Mouse (Mus musculus): ENCODE measurements around the gene Selenos. TPM values are rescaled to one million over a fixed set of nuclear protein-coding genes. Genes with fewer than 3 reads are reported as not detected.
A peak's percentile ranks its signal among the peaks of the same experiment; 100 is the strongest.

The Selenos gene
- total RNA-seq, 1 experiment: 82.1 TPM

- Histone ChIP-seq H3K36me3 (ENCODE audit: control insufficient read depth, insufficient read depth, low read length, poor library complexity, severe bottlenecking) (peaks cover 1% of the 10 kb centered on the region; the same call in 1 of the 2 replicates), H3K9ac (ENCODE audit: insufficient read depth, low read depth, low read length, poor library complexity, severe bottlenecking) (peak overlapping the region; percentile 83), H3K27ac (ENCODE audit: insufficient read depth, low read depth, low read length, poor library complexity, severe bottlenecking) (no peak overlapping the region), H3K4me3 (ENCODE audit: insufficient read depth in 1 of 2, low read depth in 1 of 2, low read length in 2 of 2, poor library complexity in 1 of 2, severe bottlenecking in 1 of 2) (peak overlapping the region; percentile 79 to 90), H3K4me1 (ENCODE audit: control insufficient read depth in 2 of 2, insufficient read depth in 2 of 2, low read length in 2 of 2, poor library complexity in 1 of 2) (no peaks in the 10 kb centered on the region), H3K9me3 (ENCODE audit: control insufficient read depth, insufficient read depth, low read depth, low read length) (no peaks in the 10 kb centered on the region)
- DNase-seq (ENCODE audit: low read depth, low spot score): no peak
- TF ChIP-seq ZC3H11A (IDR thresholded peaks at IDR 0.05; ENCODE audit: borderline replicate concordance, low read depth, low read length) (no peak), ZNF384 (IDR thresholded peaks at IDR 0.05; ENCODE audit: low read depth, low read length) (no peak), MAFK (IDR thresholded peaks at IDR 0.05; ENCODE audit: insufficient read depth, low read depth, low read length) (no peak), HCFC1 (IDR thresholded peaks at IDR 0.05; ENCODE audit: borderline replicate concordance, insufficient read depth, low read length) (no peak), CHD2 (IDR thresholded peaks at IDR 0.05; ENCODE audit: low read depth, low read length) (no peak)
- in situ Hi-C loops (cut with MboI; ENCODE audit: low sequenced_read_pairs in 2 of 2, unreplicated experiment in 2 of 2): loop anchor here (25.0 kb wide), 2 partner anchors 202 to 552 kb away; no protein-coding TSS in a partner anchor
These were observed 30.6 kb downstream of the Selenos start for GRCm38 (mm10) chr7:66109855-66110635.

- H3K9ac ChIP-seq (ENCODE audit: insufficient read depth, low read depth, low read length, poor library complexity, severe bottlenecking): peak overlapping the region; percentile 83; the same call in 1 of the 2 replicates
- TF ChIP-seq MAFK (IDR thresholded peaks at IDR 0.05; ENCODE audit: insufficient read depth, low read depth, low read length): no peak
- TF ChIP-seq ZC3H11A (IDR thresholded peaks at IDR 0.05; ENCODE audit: borderline replicate concordance, low read depth, low read length): no peak
- no peak for TF ChIP-seq HCFC1 (IDR thresholded peaks at IDR 0.05; ENCODE audit: borderline replicate concordance, insufficient read depth, low read length)
- TF ChIP-seq ZNF384 (IDR thresholded peaks at IDR 0.05; ENCODE audit: low read depth, low read length): no peak
- TF ChIP-seq CHD2 (IDR thresholded peaks at IDR 0.05; ENCODE audit: low read depth, low read length): no peak
- DNase-seq (ENCODE audit: low read depth, low spot score): no peak
- H3K4me3 ChIP-seq (ENCODE audit: insufficient read depth in 1 of 2, low read depth in 1 of 2, low read length in 2 of 2, poor library complexity in 1 of 2, severe bottlenecking in 1 of 2): peak overlapping the region; percentile 79 to 90
- in situ Hi-C loops (cut with MboI; ENCODE audit: low sequenced_read_pairs in 2 of 2, unreplicated experiment in 2 of 2): loop anchor here (25.0 kb wide), 2 partner anchors 202 to 552 kb away; no protein-coding TSS in a partner anchor
- H3K9me3 ChIP-seq (ENCODE audit: control insufficient read depth, insufficient read depth, low read depth, low read length): no peaks in the 10 kb centered on the region
- no peak overlapping the region for H3K27ac ChIP-seq (ENCODE audit: insufficient read depth, low read depth, low read length, poor library complexity, severe bottlenecking)
- H3K36me3 ChIP-seq (ENCODE audit: control insufficient read depth, insufficient read depth, low read length, poor library complexity, severe bottlenecking): peaks cover 1% of the 10 kb centered on the region; the same call in 1 of the 2 replicates
- H3K4me1 ChIP-seq (ENCODE audit: control insufficient read depth in 2 of 2, insufficient read depth in 2 of 2, low read length in 2 of 2, poor library complexity in 1 of 2): no peaks in the 10 kb centered on the region
These were observed 31.2 kb downstream of the Selenos start for GRCm38 (mm10) chr7:66110636-66111112.

- in situ Hi-C loops (cut with MboI; ENCODE audit: low sequenced_read_pairs in 2 of 2, unreplicated experiment in 2 of 2): loop anchor here (25.0 kb wide), 2 partner anchors 201 to 551 kb away; no protein-coding TSS in a partner anchor
- no peak for TF ChIP-seq MAFK (IDR thresholded peaks at IDR 0.05; ENCODE audit: insufficient read depth, low read depth, low read length)
- no peak for TF ChIP-seq ZNF384 (IDR thresholded peaks at IDR 0.05; ENCODE audit: low read depth, low read length)
- TF ChIP-seq ZC3H11A (IDR thresholded peaks at IDR 0.05; ENCODE audit: borderline replicate concordance, low read depth, low read length): no peak
- no peak for TF ChIP-seq HCFC1 (IDR thresholded peaks at IDR 0.05; ENCODE audit: borderline replicate concordance, insufficient read depth, low read length)
- TF ChIP-seq CHD2 (IDR thresholded peaks at IDR 0.05; ENCODE audit: low read depth, low read length): no peak
- Histone ChIP-seq H3K4me1 (ENCODE audit: control insufficient read depth in 2 of 2, insufficient read depth in 2 of 2, low read length in 2 of 2, poor library complexity in 1 of 2) (no peaks in the 10 kb centered on the region), H3K27ac (ENCODE audit: insufficient read depth, low read depth, low read length, poor library complexity, severe bottlenecking) (no peak overlapping the region), H3K9me3 (ENCODE audit: control insufficient read depth, insufficient read depth, low read depth, low read length) (no peaks in the 10 kb centered on the region), H3K4me3 (ENCODE audit: insufficient read depth in 1 of 2, low read depth in 1 of 2, low read length in 2 of 2, poor library complexity in 1 of 2, severe bottlenecking in 1 of 2) (no peak overlapping the region), H3K36me3 (ENCODE audit: control insufficient read depth, insufficient read depth, low read length, poor library complexity, severe bottlenecking) (peaks cover 1% of the 10 kb centered on the region; the same call in 1 of the 2 replicates), H3K9ac (ENCODE audit: insufficient read depth, low read depth, low read length, poor library complexity, severe bottlenecking) (no peak overlapping the region)
- no peak for DNase-seq (ENCODE audit: low read depth, low spot score)
These were observed 31.8 kb downstream of the Selenos start for GRCm38 (mm10) chr7:66111211-66111610.

GRCm38 (mm10) chr7:66113561-66113960 lies 34.1 kb downstream of the Selenos start:
- in situ Hi-C loops (cut with MboI; ENCODE audit: low sequenced_read_pairs in 2 of 2, unreplicated experiment in 2 of 2): loop anchor here (25.0 kb wide), 2 partner anchors 199 to 549 kb away; no protein-coding TSS in a partner anchor
- no peak overlapping the region for H3K9ac ChIP-seq (ENCODE audit: insufficient read depth, low read depth, low read length, poor library complexity, severe bottlenecking)
- no peak for DNase-seq (ENCODE audit: low read depth, low spot score)
- no peaks in the 10 kb centered on the region for H3K9me3 ChIP-seq (ENCODE audit: control insufficient read depth, insufficient read depth, low read depth, low read length)
- H3K36me3 ChIP-seq (ENCODE audit: control insufficient read depth, insufficient read depth, low read length, poor library complexity, severe bottlenecking): peaks cover 1% of the 10 kb centered on the region; the same call in 1 of the 2 replicates
- H3K4me3 ChIP-seq (ENCODE audit: insufficient read depth in 1 of 2, low read depth in 1 of 2, low read length in 2 of 2, poor library complexity in 1 of 2, severe bottlenecking in 1 of 2): no peak overlapping the region
- H3K27ac ChIP-seq (ENCODE audit: insufficient read depth, low read depth, low read length, poor library complexity, severe bottlenecking): no peak overlapping the region
- TF ChIP-seq CHD2 (IDR thresholded peaks at IDR 0.05; ENCODE audit: low read depth, low read length) (no peak), ZNF384 (IDR thresholded peaks at IDR 0.05; ENCODE audit: low read depth, low read length) (no peak), MAFK (IDR thresholded peaks at IDR 0.05; ENCODE audit: insufficient read depth, low read depth, low read length) (no peak), ZC3H11A (IDR thresholded peaks at IDR 0.05; ENCODE audit: borderline replicate concordance, low read depth, low read length) (no peak), HCFC1 (IDR thresholded peaks at IDR 0.05; ENCODE audit: borderline replicate concordance, insufficient read depth, low read length) (no peak)
- no peaks in the 10 kb centered on the region for H3K4me1 ChIP-seq (ENCODE audit: control insufficient read depth in 2 of 2, insufficient read depth in 2 of 2, low read length in 2 of 2, poor library complexity in 1 of 2)
